Mouse (Mus musculus) CH12.LX (cell line): Measurements from ENCODE around the gene Tmem121.

ENCODE experiments used
- GABPA ChIP-seq: IDR thresholded peaks from 2 replicates; pipeline ENCODE4 v1.6.1; 2012; ENCODE audit warnings: low read depth, low read length, improper control_type of control experiment, inconsistent platforms; ENCODE audit not compliant: insufficient replicate concordance
- HCFC1 ChIP-seq: IDR thresholded peaks from 2 replicates; pipeline ENCODE4 v1.6.1; 2012; ENCODE audit warnings: low read depth, mild to moderate bottlenecking, inconsistent platforms, low read length, improper control_type of control experiment
- PAX5 ChIP-seq: IDR thresholded peaks from 2 replicates; pipeline ENCODE4 v1.6.1; 2012; ENCODE audit warnings: low read length, inconsistent platforms, mixed read lengths
- POLR2A ChIP-seq: IDR thresholded peaks from 2 replicates; pipeline ENCODE4 v1.6.1; 2011; ENCODE audit warnings: low read depth, mild to moderate bottlenecking, improper control_type of control experiment, low read length
- POLR2AphosphoS2 ChIP-seq: IDR thresholded peaks from 2 replicates; pipeline ENCODE4 v1.6.1; 2011; ENCODE audit warnings: low read depth, low read length, improper control_type of control experiment

- TF ChIP-seq POLR2A (no peak), GABPA (no peak), HCFC1 (no peak), POLR2AphosphoS2 (no peak), PAX5 (no peak)
These were observed 31.0 kb upstream of the Tmem121 start for GRCm38 (mm10) chr12:113154747-113155075.
